Mouse (Mus musculus) liver, embryonic 11.5 days (tissue): ENCODE data around the gene Rb1. TPM values are rescaled to one million over a fixed set of nuclear protein-coding genes. Genes with fewer than 3 reads are reported as not detected.

Experiments
- ATAC-seq: fragments of 200-750 bp; cut with Nextera tagmentation; replicated peaks from 2 replicates; pipeline ENCODE4 v1.8.0; 2017; ENCODE audit warnings: moderate number of reproducible peaks, mild to moderate bottlenecking, moderate TSS enrichment, moderate library complexity; ENCODE audit not compliant: low FRiP score
- DNase-seq: peaks from one replicate; pipeline ENCODE4 v3.0.0-alpha.2; 2017; ENCODE audit warnings: low spot score
- H3K27ac ChIP-seq: fragments of 300-500 bp; sonication (generic); 2 replicates; pipeline ENCODE4 v1.5.1; 2014; ENCODE audit warnings: mild to moderate bottlenecking, low read depth, low read length, control low read depth
- H3K27me3 ChIP-seq: fragments of 300-500 bp; sonication (generic); replicated peaks from 2 replicates; pipeline ENCODE4 v1.6.1; 2014; ENCODE audit warnings: low read length, mixed read lengths; ENCODE audit not compliant: control insufficient read depth, insufficient read depth
- H3K36me3 ChIP-seq: fragments of 300-500 bp; sonication (generic); 2 replicates; pipeline ENCODE4 v1.6.1; 2014; ENCODE audit warnings: mild to moderate bottlenecking, low read length, moderate library complexity, mixed read lengths; ENCODE audit not compliant: control insufficient read depth, insufficient read depth
- H3K4me1 ChIP-seq: fragments of 300-500 bp; sonication (generic); replicated peaks from 2 replicates; pipeline ENCODE4 v1.6.1; 2014; ENCODE audit warnings: low read length, mixed read lengths; ENCODE audit not compliant: control insufficient read depth, insufficient read depth
- H3K4me2 ChIP-seq: fragments of 300-500 bp; sonication (generic); 2 replicates; pipeline ENCODE4 v1.6.1; 2014; ENCODE audit warnings: mild to moderate bottlenecking, control low read depth, moderate library complexity
- H3K4me3 ChIP-seq: fragments of 300-500 bp; sonication (generic); 2 replicates; pipeline ENCODE4 v1.5.1; 2014; ENCODE audit warnings: low read depth, low read length, control low read depth
- H3K9ac ChIP-seq: fragments of 300-500 bp; sonication (generic); 2 replicates; pipeline ENCODE4 v1.6.1; 2014; ENCODE audit warnings: low read depth, low read length, control low read depth
- H3K9me3 ChIP-seq: fragments of 300-500 bp; sonication (generic); 2 replicates; pipeline ENCODE4 v1.6.1; 2016; ENCODE audit warnings: low read length, inconsistent platforms, mixed read lengths; ENCODE audit not compliant: control insufficient read depth
- WGBS: fragments of 180-500 bp; shearing (Covaris S2); extraction: QIAGEN DNeasy Blood & Tissue Kit; methylation state at CpG from one replicate; pipeline ENCODE4 v1.1.7; 2014; 5-methylcytosine and 5-hydroxymethylcytosine counted together
- polyA plus RNA-seq: library from polyadenylated mRNA; unstranded; fragments of >200 nt; fragmentation: Nextera tagmentation; extraction: Ambion mirVana; gene quantifications from 2 replicates; pipeline ENCODE4 v1.2.1, GENCODE M21; 2014

Gene Rb1
- 22.3 and 25.1 TPM in 2 replicates for polyA plus RNA-seq

DNA sequence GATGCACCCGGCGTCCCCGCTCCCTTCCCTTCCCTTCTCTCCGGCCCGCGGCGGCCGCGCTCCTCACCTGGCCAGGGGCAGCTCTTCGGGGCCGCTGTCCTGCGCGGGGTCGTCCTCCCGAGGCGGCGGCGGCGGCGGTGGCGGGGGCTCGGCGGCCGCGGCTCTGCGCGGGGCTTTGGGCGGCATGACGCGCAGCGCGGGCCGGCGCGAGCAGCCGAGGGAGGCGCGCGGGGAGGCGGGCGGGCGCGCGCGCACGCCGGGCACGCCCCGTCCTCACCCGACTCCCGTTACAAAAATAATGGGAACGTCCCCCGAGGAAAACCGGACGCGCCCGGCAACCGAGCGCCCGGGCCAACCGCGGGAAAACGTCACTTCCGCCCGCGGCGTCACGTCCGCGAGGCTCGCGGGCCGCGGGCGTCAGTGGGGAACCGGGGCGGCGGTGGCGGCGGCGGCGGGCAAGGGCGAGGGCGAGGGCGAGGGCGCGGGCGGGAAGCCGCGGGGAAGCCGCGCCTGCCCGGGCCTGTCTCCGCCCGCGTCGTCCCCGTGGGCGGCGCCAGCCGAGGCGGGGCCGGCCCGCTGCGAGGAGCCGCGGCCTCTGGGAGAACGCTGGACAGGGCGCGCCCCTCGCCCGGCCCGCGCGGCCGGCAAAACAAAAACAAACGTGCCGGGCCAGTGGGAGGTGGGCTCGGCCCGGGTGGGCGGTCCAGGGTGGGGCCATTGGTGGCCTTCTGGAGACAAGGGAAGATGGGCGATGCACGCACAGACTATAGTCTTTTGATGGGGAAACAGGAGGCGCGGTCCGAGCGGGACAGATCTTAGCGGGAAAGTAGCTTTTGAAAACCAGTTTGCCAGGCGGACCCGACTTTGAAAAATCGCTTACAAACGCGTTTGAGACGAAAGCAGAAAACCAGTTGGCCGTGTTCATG, at the start of gene Rb1:
Rb1 (minus strand) TSS at position 367 of the 926 bp plus-strand sequence.
- Histone ChIP-seq H3K4me3 (peak within 1 kb of the TSS; percentile 90), H3K4me2 (peak within 1 kb of the TSS; percentile 75), H3K9me3 (no peaks in the 10 kb centered on the region), H3K27ac (peak within 1 kb of the TSS; percentile 84), H3K9ac (peak within 1 kb of the TSS; percentile 88), H3K36me3 (no peaks in the 10 kb centered on the region), H3K4me1 (peaks cover 12% of the 10 kb centered on the region), H3K27me3 (no peaks in the 10 kb centered on the region)
- DNase-seq (peak; percentile 85), ATAC-seq (peak; percentile 88)
- under 1% methylated on average over 120 of the region's 135 CpGs for WGBS

DNA sequence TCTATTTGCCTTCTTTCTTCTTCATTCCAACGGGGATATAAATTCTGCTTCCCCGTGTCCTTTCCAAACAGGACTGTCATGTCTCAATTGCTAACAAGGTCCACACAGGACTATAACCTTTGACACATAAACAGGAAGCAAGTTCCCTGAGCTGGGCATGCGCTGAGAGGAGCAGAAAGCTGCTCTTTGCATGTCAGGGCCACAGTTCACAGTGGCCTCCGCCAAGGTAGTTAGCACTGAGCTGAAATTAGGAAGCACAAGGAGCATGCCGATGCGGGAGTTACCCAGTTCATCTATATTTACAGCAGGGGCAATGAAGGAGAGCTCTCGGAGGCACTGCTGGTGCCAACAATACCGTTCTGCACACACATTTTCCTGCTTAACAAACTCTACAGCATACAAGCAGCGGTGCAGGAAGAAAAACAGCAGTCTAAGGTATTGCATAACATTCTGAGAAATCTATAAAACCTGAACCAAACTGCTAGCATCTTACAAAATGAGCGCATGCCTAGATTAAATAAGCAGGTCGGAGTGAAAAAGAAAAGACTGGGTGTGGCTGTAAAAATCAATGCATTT, 48.8 kb upstream of the Rb1 start:
- H3K9ac ChIP-seq = no peak overlapping the region
- no peaks in the 10 kb centered on the region for H3K9me3 ChIP-seq
- ATAC-seq = 0 out of 2 replicates have a peak, but pooled peaks have one; percentile 9
- peaks cover 29% of the 10 kb centered on the region for H3K4me1 ChIP-seq
- H3K27me3 ChIP-seq = no peaks in the 10 kb centered on the region
- H3K27ac ChIP-seq = no peak overlapping the region
- H3K4me2 ChIP-seq = peak overlapping the region; percentile 44
- DNase-seq = no peak
- no peak overlapping the region for H3K4me3 ChIP-seq
- 72% methylated on average over 11 of the region's 11 CpGs for WGBS
- H3K36me3 ChIP-seq = no peaks in the 10 kb centered on the region; the same call in 1 of the 2 replicates

DNA sequence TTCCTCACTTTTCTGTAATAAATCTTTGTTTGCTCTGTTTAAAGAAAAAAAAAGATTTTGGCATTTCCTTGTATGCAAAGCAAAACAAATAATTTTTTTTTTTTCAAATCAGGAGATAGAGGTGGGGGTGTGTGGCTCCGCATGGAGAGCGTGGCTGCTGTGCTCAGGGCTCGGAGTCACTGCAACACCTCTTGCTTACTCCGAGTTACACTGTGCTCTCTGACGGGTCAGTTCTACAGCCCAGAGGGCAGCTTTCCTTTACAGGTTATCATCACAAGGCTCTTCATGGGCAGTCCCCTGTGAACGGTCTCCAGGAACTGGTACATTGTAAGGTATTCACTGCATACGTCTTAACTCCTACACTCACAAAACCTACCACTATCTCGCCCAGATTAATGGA, 48.0 kb upstream of the Rb1 start:
- Histone ChIP-seq H3K27ac (no peak overlapping the region), H3K9ac (no peak overlapping the region), H3K27me3 (no peaks in the 10 kb centered on the region), H3K4me1 (peaks cover 29% of the 10 kb centered on the region), H3K9me3 (no peaks in the 10 kb centered on the region), H3K36me3 (no peaks in the 10 kb centered on the region; the same call in 1 of the 2 replicates), H3K4me2 (no peak overlapping the region), H3K4me3 (no peak overlapping the region)
- ATAC-seq (no peak), DNase-seq (no peak)
- 86% methylated on average over 8 of the region's 8 CpGs for WGBS

DNA sequence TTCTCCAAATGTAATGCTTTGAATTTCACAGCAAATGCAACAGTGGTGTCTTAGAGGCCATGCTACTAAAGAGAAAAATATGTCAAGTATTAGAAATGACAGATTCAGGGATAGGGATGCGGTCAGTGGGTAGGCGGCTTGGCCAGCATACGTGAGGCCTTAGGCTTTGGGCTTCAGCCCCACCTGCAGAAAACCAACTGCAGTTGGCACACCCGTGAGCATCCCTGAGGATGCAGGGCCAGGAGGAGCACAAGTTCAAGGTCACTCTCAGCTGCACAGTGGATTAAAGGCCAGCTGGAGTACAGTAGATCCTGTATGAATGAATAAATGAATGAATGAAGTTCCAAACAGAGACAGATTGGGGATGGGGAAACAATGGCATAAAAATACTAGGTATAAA, 47.4 kb upstream of the Rb1 start:
- DNase-seq (no peak), ATAC-seq (no peak)
- Histone ChIP-seq H3K27ac (no peak overlapping the region), H3K4me2 (no peak overlapping the region), H3K4me3 (no peak overlapping the region), H3K9ac (no peak overlapping the region), H3K4me1 (peaks cover 29% of the 10 kb centered on the region), H3K27me3 (no peaks in the 10 kb centered on the region), H3K36me3 (peaks cover 3% of the 10 kb centered on the region), H3K9me3 (no peaks in the 10 kb centered on the region)
- WGBS = 85% methylated on average over 4 of the region's 4 CpGs

DNA sequence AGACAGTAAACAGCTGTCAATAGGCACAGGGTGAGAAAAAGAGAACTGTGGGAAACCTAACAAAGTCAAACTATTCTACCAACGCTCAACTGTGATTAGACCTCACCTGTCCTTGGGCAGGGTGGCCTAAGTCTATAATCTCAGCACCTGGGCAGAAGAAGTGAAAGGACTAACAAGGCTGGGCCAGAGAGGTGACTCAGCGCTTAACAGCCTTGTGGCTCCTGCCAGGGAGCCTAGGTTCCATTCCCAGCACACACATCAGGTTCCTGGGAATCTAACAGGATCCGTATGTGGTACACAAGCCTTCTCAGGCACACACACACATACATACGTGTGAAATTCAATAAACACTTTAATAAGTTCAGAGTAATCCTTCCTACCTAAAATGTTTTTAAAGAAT, 46.0 kb upstream of the Rb1 start:
- Histone ChIP-seq H3K9ac (no peak overlapping the region), H3K4me2 (no peak overlapping the region), H3K27ac (no peak overlapping the region), H3K36me3 (peaks cover 12% of the 10 kb centered on the region), H3K4me3 (no peak overlapping the region), H3K9me3 (no peaks in the 10 kb centered on the region), H3K27me3 (no peaks in the 10 kb centered on the region), H3K4me1 (peaks cover 29% of the 10 kb centered on the region)
- whole genome bisulfite sequencing = 87% methylated on average over 4 of the region's 4 CpGs
- ATAC-seq (no peak), DNase-seq (no peak)

DNA sequence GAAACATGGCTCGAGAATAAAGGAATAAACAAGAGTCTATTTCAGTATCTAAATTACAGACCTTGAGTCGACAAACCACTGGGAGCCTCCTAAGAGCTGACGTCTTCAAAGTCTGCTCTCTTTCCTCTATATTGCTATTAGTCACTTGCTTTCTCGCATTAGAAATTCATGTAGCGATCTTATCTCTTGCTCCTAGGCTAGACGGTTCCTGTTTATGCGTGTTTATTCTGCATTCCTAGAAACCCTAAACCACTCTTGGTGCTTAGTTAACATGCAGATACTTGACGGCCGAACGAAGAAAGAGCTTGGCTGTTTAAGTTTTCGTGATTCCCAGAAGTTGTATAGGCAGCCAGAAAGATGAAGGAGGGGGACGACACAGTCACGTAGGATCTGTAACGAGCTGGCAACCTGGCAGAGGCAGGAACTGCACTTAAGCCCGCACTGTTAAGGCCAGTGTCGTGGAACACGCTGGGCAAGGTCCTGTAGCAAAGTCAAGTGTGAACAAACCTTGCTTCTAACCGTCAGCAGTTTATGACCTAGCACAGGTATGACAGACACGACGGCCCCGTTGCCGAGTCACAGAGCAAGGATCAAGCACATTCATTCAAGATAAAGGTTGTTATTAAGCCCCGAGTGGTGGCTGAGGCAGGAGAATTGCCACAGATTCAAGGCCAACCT, 45.2 kb upstream of the Rb1 start:
- 76% methylated on average over 23 of the region's 23 CpGs for WGBS
- H3K27ac ChIP-seq = no peak overlapping the region
- peaks cover 29% of the 10 kb centered on the region for H3K4me1 ChIP-seq
- no peaks in the 10 kb centered on the region for H3K9me3 ChIP-seq
- no peak overlapping the region for H3K4me2 ChIP-seq
- H3K9ac ChIP-seq = no peak overlapping the region
- DNase-seq (no peak), ATAC-seq (no peak)
- H3K27me3 ChIP-seq = no peaks in the 10 kb centered on the region
- H3K36me3 ChIP-seq = peaks cover 16% of the 10 kb centered on the region
- no peak overlapping the region for H3K4me3 ChIP-seq

DNA sequence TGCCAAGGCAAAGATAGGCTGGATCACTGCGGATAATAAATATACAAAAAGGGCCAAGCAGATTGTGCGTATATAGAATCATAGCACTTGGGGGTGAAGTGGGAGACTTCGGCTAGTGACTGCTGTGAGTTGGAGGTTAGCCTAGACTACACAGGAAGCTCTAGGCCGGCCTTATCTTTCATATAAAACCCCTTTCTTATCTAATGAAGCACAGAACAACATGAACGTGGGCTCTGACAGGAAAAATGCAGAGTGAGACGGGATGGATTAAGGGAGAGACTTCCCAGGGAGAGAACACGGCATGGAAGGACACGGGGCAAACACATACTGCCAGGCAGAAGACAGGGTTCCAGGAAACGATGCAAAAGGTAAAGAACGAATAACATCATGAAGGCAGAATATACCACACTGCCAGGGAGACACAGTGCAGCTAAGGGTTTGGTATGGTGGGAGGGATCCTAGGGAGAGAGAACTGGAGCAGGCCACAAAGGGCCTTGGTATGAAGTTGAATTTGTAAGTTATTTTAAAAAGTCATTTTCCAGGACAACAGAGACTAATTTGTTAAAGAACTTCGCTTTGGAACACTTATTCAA, 44.6 kb upstream of the Rb1 start:
- no peak overlapping the region for H3K9ac ChIP-seq

DNA sequence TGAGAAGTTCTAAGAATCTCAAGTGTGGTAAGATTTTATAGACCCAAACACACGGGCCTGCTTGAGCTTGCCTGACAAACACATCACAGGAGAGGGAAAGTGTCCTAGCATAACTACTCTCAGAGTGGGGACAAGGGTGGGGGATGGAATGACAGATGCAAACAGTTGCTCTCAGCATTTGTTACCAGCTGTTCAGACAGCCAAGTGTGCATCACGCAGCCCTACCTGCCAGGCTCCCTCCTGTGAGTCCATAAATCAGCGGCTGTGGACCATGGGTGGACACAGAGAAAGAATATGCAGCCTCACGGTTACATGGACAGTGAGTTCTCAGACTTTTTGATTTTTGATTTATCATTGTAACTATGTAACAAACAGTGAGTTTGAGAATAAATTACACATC, 44.0 kb upstream of the Rb1 start:
- Histone ChIP-seq H3K27ac (no peak overlapping the region), H3K9me3 (no peaks in the 10 kb centered on the region), H3K9ac (no peak overlapping the region), H3K36me3 (peaks cover 24% of the 10 kb centered on the region), H3K4me1 (peaks cover 27% of the 10 kb centered on the region), H3K27me3 (no peaks in the 10 kb centered on the region), H3K4me2 (no peak overlapping the region), H3K4me3 (no peak overlapping the region)
- WGBS = 78% methylated on average over 4 of the region's 4 CpGs
- ATAC-seq (no peak), DNase-seq (no peak)

More for the DNA sequence above, 44.6 kb upstream of the Rb1 start:
- no peaks in the 10 kb centered on the region for H3K9me3 ChIP-seq
- peaks cover 29% of the 10 kb centered on the region for H3K4me1 ChIP-seq
- peak; percentile 42; the same call in 1 of the 2 replicates for ATAC-seq
- no peak overlapping the region for H3K27ac ChIP-seq
- no peak for DNase-seq
- peaks cover 22% of the 10 kb centered on the region for H3K36me3 ChIP-seq
- no peak overlapping the region for H3K4me3 ChIP-seq
- H3K27me3 ChIP-seq = no peaks in the 10 kb centered on the region
- no peak overlapping the region; the same call in 1 of the 2 replicates for H3K4me2 ChIP-seq
- 55% methylated on average over 11 of the region's 11 CpGs for WGBS
